Mouse (Mus musculus) heart, postnatal 0 days (tissue): ENCODE measurements around the gene Ehbp1l1.

Experiments
- CTCF ChIP-seq: IDR thresholded peaks from 2 replicates; pipeline ENCODE4 v1.5.1; 2016; ENCODE audit warnings: antibody characterized with exemption, control low read depth, low read depth
- EP300 ChIP-seq: IDR thresholded peaks from 2 replicates; pipeline ENCODE4 v1.6.1; 2016; ENCODE audit warnings: antibody characterized with exemption, low read depth

DNA sequence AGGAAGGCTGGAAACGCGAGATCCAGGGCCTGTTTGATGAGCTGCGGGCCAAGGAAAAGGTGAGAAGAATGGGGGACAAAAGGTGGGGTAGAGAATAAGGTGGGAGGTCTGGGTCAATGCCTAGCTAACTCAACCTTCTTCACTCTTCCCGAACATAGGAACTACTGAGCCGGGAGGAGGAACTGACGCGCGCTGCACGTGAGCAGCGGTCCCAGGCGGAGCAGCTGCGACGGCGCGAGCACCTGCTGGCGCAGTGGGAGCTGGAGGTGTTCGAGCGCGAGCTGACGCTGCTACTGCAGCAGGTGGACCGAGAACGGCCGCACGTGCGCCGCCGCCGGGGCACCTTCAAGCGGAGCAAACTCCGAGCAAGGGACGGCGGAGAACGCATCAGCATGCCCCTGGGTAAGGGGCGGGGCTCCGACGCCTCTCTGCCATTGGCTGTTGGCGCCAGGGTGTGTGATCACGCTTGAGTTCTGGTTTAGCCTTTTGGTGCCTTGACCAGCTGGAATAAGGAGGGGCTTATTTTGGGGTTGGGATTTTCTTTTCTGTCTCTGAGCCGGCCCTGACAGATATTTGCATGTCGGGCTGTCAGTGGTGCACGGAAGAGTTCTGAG, 30.2 kb downstream of the Ehbp1l1 start:
- TF ChIP-seq CTCF: no peak
- TF ChIP-seq EP300: no peak
